Mouse (Mus musculus) liver, embryonic 14.5 days (tissue): ENCODE data around the gene Slc8b1.

Experiments
- CTCF ChIP-seq: IDR thresholded peaks from 2 replicates; pipeline ENCODE4 v1.5.1; 2016; ENCODE audit warnings: antibody characterized with exemption, low read depth, control low read depth
- EP300 ChIP-seq: IDR thresholded peaks from 2 replicates; pipeline ENCODE4 v1.6.1; 2016; ENCODE audit warnings: antibody characterized with exemption, low read depth

DNA sequence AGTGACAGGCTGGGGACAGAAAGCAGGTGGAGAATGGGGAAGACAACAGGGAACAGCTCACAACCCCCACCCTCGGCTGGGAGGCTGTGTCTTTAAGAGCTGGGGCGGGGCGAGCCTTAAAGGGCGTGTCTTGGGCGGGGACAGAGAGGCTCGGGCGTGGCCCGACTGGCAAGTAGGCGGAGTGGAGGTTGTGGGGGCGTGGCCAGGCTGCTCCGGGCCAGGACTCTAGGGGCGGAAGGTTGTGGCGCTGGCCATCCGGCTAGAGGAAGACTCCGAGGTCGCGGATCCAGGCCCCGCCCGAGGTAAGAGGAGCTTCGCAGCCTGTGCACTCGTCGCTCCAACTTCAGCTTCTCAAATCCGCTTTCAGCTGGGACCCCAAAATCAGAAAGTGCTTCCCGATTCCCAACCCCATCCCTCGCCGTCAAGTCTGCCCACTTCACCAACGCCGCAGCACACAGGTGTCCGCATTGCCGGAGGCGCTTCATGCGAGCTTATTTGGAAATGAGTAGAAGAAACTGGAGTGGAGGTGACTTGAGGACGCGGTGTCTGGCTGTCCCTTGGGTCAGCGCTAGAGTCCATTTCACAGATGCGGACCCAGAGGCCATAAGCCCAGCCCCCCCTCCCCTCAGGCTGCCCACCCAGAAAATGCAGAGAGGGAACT lies at the start of gene Slc8b1:
- TF ChIP-seq CTCF: no peak
- TF ChIP-seq EP300: no peak
